Mouse (Mus musculus) heart, adult 2 months (tissue): Measurements from ENCODE around the gene Nup160.

ENCODE experiments used
- EP300 ChIP-seq: fragments of 200-500 bp; IDR thresholded peaks from 2 replicates; pipeline ENCODE4 v1.6.1; 2011; ENCODE audit warnings: low read depth, low read length, control low read depth; ENCODE audit not compliant: insufficient read depth
- POLR2A ChIP-seq: fragments of 200-500 bp; IDR thresholded peaks from 2 replicates; pipeline ENCODE4 v1.6.1; 2011; ENCODE audit warnings: mild to moderate bottlenecking, low read depth, low read length, control low read depth; ENCODE audit not compliant: insufficient read depth

DNA sequence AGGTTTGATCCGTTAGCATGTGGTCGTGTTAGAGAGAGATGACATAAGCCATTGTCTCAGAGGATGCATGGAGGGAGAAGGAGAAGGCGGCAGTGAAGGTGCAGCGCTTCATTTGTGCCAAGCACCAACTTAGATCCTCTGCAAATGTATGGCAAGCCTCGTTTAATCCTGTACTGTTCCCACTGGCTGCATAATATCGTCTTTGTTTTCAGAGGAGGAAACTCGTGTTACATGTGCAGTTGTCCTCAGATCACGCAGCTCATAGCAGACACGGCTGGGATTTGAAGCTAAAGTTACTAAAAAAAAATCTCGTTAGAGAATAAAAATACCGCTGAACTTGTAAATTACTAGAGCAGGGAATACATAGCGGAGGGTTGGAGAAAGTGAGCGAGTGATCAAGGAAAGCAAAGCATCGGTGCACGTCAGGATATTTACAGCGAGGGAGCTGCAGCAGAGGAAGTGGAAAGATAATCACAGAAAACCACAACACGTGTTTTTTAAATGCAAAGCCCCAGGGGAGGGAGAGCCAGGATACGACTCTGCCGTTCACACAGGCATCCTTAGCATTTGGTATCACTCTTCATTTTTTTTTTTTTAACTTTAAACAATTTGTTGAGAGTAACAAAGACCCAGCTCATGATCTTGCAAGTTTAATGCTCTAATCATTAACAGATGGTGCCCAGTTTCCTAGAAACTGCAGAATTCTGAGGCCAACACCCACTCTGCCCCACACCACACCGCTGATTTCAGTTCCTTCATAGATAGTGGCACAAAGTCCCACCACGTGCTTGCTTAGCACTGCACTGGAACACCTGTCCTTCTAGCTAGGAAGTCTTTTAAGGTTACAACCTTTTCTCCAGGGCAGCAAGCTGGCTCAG is 9.4 kb upstream of the Nup160 start:
- TF ChIP-seq POLR2A (no peak), EP300 (no peak)
